Mouse (Mus musculus) intestine, postnatal 0 days (tissue): Measurements from ENCODE around the gene Cela3a. TPM values are rescaled to one million over a fixed set of nuclear protein-coding genes. Genes with fewer than 3 reads are reported as not detected.

Source experiments
- ATAC-seq: fragments of 200-750 bp; cut with Nextera tagmentation; 2 replicates; pipeline ENCODE4 v1.8.0; 2017; ENCODE audit warnings: mild to moderate bottlenecking, moderate TSS enrichment, moderate library complexity
- H3K27ac ChIP-seq: fragments of 300-500 bp; sonication (generic); 2 replicates; pipeline ENCODE4 v1.5.1; 2014; ENCODE audit warnings: mild to moderate bottlenecking, low read depth, low read length, moderate library complexity
- H3K27me3 ChIP-seq: fragments of 300-500 bp; sonication (generic); replicated peaks from 2 replicates; pipeline ENCODE4 v1.6.1; 2014; ENCODE audit warnings: low read length, mixed read lengths; ENCODE audit not compliant: control insufficient read depth, insufficient read depth
- H3K36me3 ChIP-seq: fragments of 300-500 bp; sonication (generic); 2 replicates; pipeline ENCODE4 v1.6.1; 2014; ENCODE audit warnings: mild to moderate bottlenecking, moderate library complexity; ENCODE audit not compliant: control insufficient read depth, insufficient read depth
- H3K4me1 ChIP-seq: fragments of 300-500 bp; sonication (generic); replicated peaks from 2 replicates; pipeline ENCODE4 v1.6.1; 2014; ENCODE audit warnings: antibody characterized with exemption, low read length, mixed read lengths; ENCODE audit not compliant: control insufficient read depth, insufficient read depth
- H3K4me2 ChIP-seq: fragments of 300-500 bp; sonication (generic); replicated peaks from 2 replicates; pipeline ENCODE4 v1.6.1; 2014; ENCODE audit warnings: low read depth, mild to moderate bottlenecking, moderate library complexity
- H3K4me3 ChIP-seq: fragments of 300-500 bp; sonication (generic); 2 replicates; pipeline ENCODE4 v1.5.1; 2014; ENCODE audit warnings: low read depth, low read length
- H3K9ac ChIP-seq: fragments of 300-500 bp; sonication (generic); 2 replicates; pipeline ENCODE4 v1.6.1; 2014; ENCODE audit warnings: mild to moderate bottlenecking, low read depth, low read length
- H3K9me3 ChIP-seq: fragments of 300-500 bp; sonication (generic); 2 replicates; pipeline ENCODE4 v1.6.1; 2016; ENCODE audit warnings: mixed run types; ENCODE audit not compliant: control insufficient read depth
- CTCF ChIP-seq: sonication (generic); IDR thresholded peaks from 2 replicates; pipeline ENCODE4 v1.5.1; 2016; ENCODE audit warnings: low read depth, mild to moderate bottlenecking, control low read depth, antibody characterized with exemption, moderate library complexity
- WGBS: fragments of 180-500 bp; shearing (Covaris S2); extraction: QIAGEN DNeasy Blood & Tissue Kit; methylation state at CpG from one replicate; pipeline ENCODE4 v1.1.7; 2014; 5-methylcytosine and 5-hydroxymethylcytosine counted together
- polyA plus RNA-seq: library from polyadenylated mRNA; unstranded; fragments of >200 nt; fragmentation: Nextera tagmentation; extraction: Ambion mirVana; gene quantifications from 2 replicates; pipeline ENCODE4 v1.2.1, GENCODE M21; 2015

Gene Cela3a
- polyA plus RNA-seq, 1 experiment from 2014 or later, result not detected

DNA sequence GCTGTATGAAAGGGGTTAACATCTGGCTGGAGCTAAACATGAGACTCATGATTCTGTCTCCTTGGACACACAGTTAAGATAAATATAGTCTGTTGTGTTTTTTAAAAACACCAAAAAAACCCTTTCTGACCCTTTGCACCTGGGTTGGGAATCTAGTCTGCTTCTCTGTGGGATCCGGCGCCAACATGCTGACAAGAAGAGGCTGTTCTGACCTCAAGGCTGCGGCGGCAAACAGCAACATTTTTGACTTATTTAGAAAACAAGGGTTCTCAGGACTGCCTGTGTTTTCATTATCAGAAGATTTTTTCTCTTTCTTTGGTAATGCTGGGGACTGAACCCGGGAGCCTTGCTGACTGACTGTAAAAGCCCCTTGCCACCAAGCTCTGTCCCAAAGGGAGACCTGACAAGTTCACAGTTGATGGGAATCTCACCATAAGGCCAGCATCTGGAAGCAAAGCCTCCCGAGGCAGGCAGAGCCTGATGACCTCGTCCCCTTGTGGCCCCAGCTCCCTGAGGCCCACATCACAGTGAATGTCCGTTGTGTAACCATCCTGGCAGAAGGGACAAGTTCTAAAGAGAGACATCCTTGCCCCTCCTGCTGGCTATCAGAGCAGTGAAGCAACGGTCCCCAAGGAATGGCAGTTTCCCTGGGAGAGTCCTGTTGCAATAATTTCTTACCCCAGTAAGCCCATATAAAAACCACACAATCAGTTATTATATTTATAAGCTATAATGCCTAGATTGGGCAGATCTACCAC is 16.0 kb downstream of the Cela3a start:
- whole genome bisulfite sequencing, result 56% methylated on average over 9 of the region's 9 CpGs
- H3K27ac ChIP-seq, result no peak overlapping the region; the same call in none of the 2 replicates
- no peaks in the 10 kb centered on the region for H3K27me3 ChIP-seq

DNA sequence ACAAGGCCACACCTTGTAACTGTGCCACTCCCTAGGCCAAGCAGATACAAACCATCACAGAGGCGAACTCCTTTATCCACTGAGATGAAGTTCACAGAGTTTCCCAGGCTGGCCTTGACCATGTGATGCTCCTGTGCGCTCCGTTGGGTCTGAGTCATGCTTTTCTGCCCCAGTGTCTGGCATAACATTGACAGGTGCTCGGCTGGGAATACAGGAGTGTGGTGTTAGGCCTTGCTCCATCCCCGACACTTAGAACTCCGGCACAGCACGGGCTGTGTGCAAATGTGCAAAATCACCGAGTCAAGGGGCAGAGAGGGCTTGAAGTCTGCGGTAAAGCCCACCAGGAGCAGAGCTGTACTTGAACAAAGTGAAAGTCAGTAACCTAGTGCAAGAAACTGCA is 16.7 kb downstream of the Cela3a start:
- H3K9ac ChIP-seq, result no peak overlapping the region
- no peaks in the 10 kb centered on the region for H3K4me1 ChIP-seq
- H3K4me3 ChIP-seq, result no peak overlapping the region
- ATAC-seq, result no peak
- H3K27me3 ChIP-seq, result no peaks in the 10 kb centered on the region
- no peak overlapping the region; the same call in 1 of the 2 replicates for H3K27ac ChIP-seq
- WGBS, result 70% methylated on average over 9 of the region's 9 CpGs
- H3K9me3 ChIP-seq, result no peaks in the 10 kb centered on the region
- no peaks in the 10 kb centered on the region for H3K36me3 ChIP-seq
- no peak overlapping the region for H3K4me2 ChIP-seq
- TF ChIP-seq CTCF, result no peak

More for the DNA sequence above, 16.0 kb downstream of the Cela3a start:
- H3K9me3 ChIP-seq, result no peaks in the 10 kb centered on the region
- no peaks in the 10 kb centered on the region for H3K36me3 ChIP-seq
- H3K4me3 ChIP-seq, result no peak overlapping the region
- H3K4me1 ChIP-seq, result no peaks in the 10 kb centered on the region
- H3K4me2 ChIP-seq, result no peak overlapping the region
- H3K9ac ChIP-seq, result no peak overlapping the region
- ATAC-seq, result no peak
- no peak for TF ChIP-seq CTCF

DNA sequence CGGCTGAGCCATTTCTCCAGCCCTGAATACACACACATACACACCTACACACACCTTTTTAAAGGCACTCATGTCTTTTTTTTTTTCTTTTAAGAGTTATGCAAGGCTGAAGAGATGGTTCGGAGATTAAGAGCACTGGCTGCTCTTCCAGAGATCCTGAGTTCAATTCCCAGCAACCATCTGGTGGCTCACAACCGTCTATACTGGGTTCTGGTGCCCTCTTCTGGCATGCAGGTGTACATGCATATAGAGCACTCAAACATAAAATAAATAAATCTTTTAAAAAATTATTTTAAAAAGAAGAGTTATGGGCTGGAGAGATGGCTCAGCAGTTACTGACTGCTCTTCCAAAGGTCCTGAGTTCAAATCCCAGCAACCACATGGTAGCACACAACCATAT is 18.3 kb downstream of the Cela3a start:
- no peak overlapping the region for H3K9ac ChIP-seq
- 91% methylated on average over 3 of the region's 3 CpGs for WGBS
- no peak overlapping the region for H3K4me2 ChIP-seq
- no peaks in the 10 kb centered on the region for H3K27me3 ChIP-seq
- no peaks in the 10 kb centered on the region for H3K4me1 ChIP-seq
- H3K9me3 ChIP-seq, result no peaks in the 10 kb centered on the region
- no peak overlapping the region for H3K4me3 ChIP-seq
- peak; percentile 59 for TF ChIP-seq CTCF
- no peak overlapping the region for H3K27ac ChIP-seq
- no peak for ATAC-seq
- no peaks in the 10 kb centered on the region for H3K36me3 ChIP-seq

DNA sequence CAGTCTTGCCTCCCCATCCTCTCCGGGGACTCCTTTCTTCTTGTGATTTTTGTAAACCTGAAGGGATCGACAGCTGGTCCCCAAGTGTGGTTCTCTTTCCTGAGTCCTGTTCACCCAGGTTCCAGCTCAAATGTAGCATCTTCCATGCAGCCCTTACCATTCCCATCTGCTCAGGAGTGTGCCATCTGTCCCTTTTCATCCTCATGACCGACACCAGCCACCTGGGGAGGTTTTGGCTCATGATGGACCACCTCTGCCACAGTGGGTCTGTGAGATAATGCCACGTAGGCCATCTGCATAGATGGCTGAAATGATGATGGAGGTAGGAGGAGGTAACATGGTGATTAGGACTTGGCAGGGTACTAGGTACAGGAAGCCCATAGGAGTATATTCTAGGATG is 19.4 kb downstream of the Cela3a start:
- H3K36me3 ChIP-seq, result no peaks in the 10 kb centered on the region
- no peak for TF ChIP-seq CTCF
- no peak overlapping the region for H3K9ac ChIP-seq
- no peaks in the 10 kb centered on the region for H3K27me3 ChIP-seq
- no peaks in the 10 kb centered on the region for H3K9me3 ChIP-seq
- ATAC-seq, result no peak
- no peaks in the 10 kb centered on the region for H3K4me1 ChIP-seq
- H3K27ac ChIP-seq, result no peak overlapping the region
- H3K4me3 ChIP-seq, result no peak overlapping the region
- WGBS, result 92% methylated on average over 4 of the region's 4 CpGs
- no peak overlapping the region for H3K4me2 ChIP-seq

DNA sequence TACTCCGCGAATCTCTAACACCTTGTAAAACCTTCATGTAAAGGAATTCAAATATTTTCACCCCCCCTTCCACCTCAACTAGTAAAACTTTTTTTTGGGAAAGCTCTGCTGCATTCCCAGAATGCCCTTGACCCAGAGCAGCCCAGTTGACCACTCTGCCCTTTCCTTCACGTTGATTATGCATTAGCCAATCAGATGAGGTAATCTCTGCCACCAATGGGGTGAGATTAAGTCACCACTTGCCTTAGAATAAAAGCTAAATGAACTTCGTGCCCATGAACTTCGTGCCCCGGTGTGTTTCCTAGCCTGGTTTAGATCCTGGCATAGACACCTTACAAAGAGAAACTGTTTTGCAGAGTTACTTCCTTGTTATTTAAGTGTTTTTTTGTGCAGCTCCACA is 20.6 kb downstream of the Cela3a start:
- Histone ChIP-seq H3K4me1 (no peaks in the 10 kb centered on the region), H3K27ac (peak overlapping the region; percentile 97), H3K9ac (peak overlapping the region; percentile 57; the same call in 1 of the 2 replicates), H3K36me3 (no peaks in the 10 kb centered on the region), H3K27me3 (no peaks in the 10 kb centered on the region), H3K9me3 (no peaks in the 10 kb centered on the region), H3K4me2 (peak overlapping the region; percentile 74), H3K4me3 (peak overlapping the region; percentile 52)
- peak; percentile 55 for ATAC-seq
- no peak for TF ChIP-seq CTCF
- WGBS, result 28% methylated on average over 6 of the region's 6 CpGs

DNA sequence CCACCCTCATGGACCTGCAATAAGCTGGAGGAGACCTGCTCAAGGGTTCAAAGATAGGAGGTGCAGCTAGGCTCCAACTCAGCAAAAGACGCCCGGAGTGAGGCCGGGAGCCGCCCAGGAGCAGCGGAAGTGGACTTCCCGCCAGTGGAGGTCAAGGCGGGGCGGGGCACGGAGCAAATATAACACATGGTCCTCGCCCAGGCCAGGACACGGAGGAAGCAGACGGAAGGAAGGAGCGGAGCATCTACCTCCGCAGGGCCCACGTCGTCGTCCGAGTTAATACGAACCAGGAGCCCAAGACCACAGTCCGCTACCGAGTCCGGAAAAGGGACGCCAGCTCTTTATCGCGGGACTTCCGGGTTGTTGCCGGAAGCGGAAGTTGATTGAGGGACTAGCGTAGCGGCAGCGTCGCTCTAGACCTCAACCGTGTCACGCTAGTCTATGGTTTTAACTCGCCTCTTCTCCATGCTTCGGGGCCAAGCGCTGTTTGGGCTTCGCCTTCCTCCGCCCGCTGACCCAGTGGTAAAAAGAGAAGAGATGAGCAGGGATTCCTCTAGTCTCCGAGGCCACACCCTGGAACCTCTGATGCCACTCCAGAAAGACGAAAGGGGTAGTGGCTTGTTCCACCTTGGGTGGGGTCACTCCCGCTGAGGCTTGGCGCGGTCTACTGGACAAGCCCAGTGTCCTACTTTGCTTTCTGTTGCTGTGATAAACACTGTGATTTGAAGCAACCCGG is 21.4 kb downstream of the Cela3a start:
- peak overlapping the region; percentile 74 for H3K4me2 ChIP-seq
- H3K9ac ChIP-seq, result peak overlapping the region; percentile 57
- H3K9me3 ChIP-seq, result no peaks in the 10 kb centered on the region
- peak overlapping the region; percentile 52 for H3K4me3 ChIP-seq
- H3K27ac ChIP-seq, result peak overlapping the region; percentile 97
- peak; percentile 85 for ATAC-seq
- H3K27me3 ChIP-seq, result no peaks in the 10 kb centered on the region
- H3K36me3 ChIP-seq, result no peaks in the 10 kb centered on the region
- no peak for TF ChIP-seq CTCF
- no peaks in the 10 kb centered on the region for H3K4me1 ChIP-seq
- under 1% methylated on average over 46 of the region's 46 CpGs for WGBS
